Mouse (Mus musculus): ENCODE measurements at regions not wholly inside any gene's neighbourhood (a gene's known extent, or its start where the extent isn't known, plus 50 kb on each side); places are given as distances from the start of the nearest gene placed in this dataset.
"Not testable (repeated sequence)": the region's sequence is repeated elsewhere in the genome, so short reads cannot be mapped to it uniquely, and the experiment has no call there.

- no peak for DNase-seq
These were observed 321.0 kb downstream of the Tm4sf1 start for GRCm38 (mm10) chr3:56980593-56981304.

GRCm38 (mm10) chr3:56966008-56966407 lies 335.8 kb downstream of the Tm4sf1 start:
- no peak for DNase-seq

GRCm38 (mm10) chr3:56965444-56965843 lies 336.3 kb downstream of the Tm4sf1 start:
- DNase-seq: no peak

GRCm38 (mm10) chr3:56964156-56964555 lies 337.6 kb downstream of the Tm4sf1 start:
- no peak for DNase-seq

- no peak for DNase-seq
These were observed 338.5 kb downstream of the Tm4sf1 start for GRCm38 (mm10) chr3:56963251-56963650.

- peak; percentile 27 for DNase-seq
These were observed 339.4 kb downstream of the Tm4sf1 start for GRCm38 (mm10) chr3:56962248-56963013.

- no peak for DNase-seq
These were observed 344.8 kb downstream of the Tm4sf1 start for GRCm38 (mm10) chr3:56956978-56957377.

- DNase-seq: no peak
These were observed 346.0 kb downstream of the Tm4sf1 start for GRCm38 (mm10) chr3:56955799-56956121.

GRCm38 (mm10) chr3:56955098-56955798 lies 346.5 kb downstream of the Tm4sf1 start:
- DNase-seq: no peak

- DNase-seq: not testable (repeated sequence)
These were observed 359.2 kb downstream of the Tm4sf1 start for GRCm38 (mm10) chr3:56942557-56942956.

GRCm38 (mm10) chr3:56928940-56929339 lies 372.8 kb downstream of the Tm4sf1 start:
- not testable (repeated sequence) for DNase-seq

GRCm38 (mm10) chr3:56898491-56898890 lies 403.3 kb downstream of the Tm4sf1 start:
- DNase-seq: no peak

- DNase-seq: no peak
These were observed 424.7 kb downstream of the Tm4sf1 start for GRCm38 (mm10) chr3:56877062-56877461.

- DNase-seq: no peak
These were observed 438.2 kb downstream of the Tm4sf1 start for GRCm38 (mm10) chr3:56863591-56863990.

GRCm38 (mm10) chr3:56859841-56860240 lies 441.9 kb downstream of the Tm4sf1 start:
- no peak for DNase-seq

GRCm38 (mm10) chr3:56845462-56845770 lies 456.4 kb downstream of the Tm4sf1 start:
- no peak for DNase-seq

GRCm38 (mm10) chr3:56844681-56845461 lies 456.9 kb downstream of the Tm4sf1 start:
- no peak for DNase-seq

- no peak for DNase-seq
These were observed 464.6 kb downstream of the Tm4sf1 start for GRCm38 (mm10) chr3:56837176-56837575.

GRCm38 (mm10) chr3:56830315-56831097 lies 471.3 kb downstream of the Tm4sf1 start:
- DNase-seq: no peak

- no peak for DNase-seq
These were observed 477.6 kb downstream of the Tm4sf1 start for GRCm38 (mm10) chr3:56824157-56824556.

- no peak for DNase-seq
These were observed 491.2 kb downstream of the Tm4sf1 start for GRCm38 (mm10) chr3:56810548-56811071.

- no peak for DNase-seq
These were observed 508.7 kb downstream of the Tm4sf1 start for GRCm38 (mm10) chr3:56793054-56793453.

All from adrenal gland, adult 8-10 months (tissue).